Mouse (Mus musculus) midbrain, embryonic 14.5 days (tissue): ENCODE measurements around the gene Bcar3. TPM values are rescaled to one million over a fixed set of nuclear protein-coding genes. Genes with fewer than 3 reads are reported as not detected.
A peak's percentile ranks its signal among the peaks of the same experiment; 100 is the strongest.

Source experiments
- ATAC-seq: fragments of 200-750 bp; cut with Nextera tagmentation; 2 replicates; pipeline ENCODE4 v1.8.0; 2017; ENCODE audit warnings: moderate number of reproducible peaks, moderate library complexity; ENCODE audit not compliant: low FRiP score, low TSS enrichment
- DNase-seq: peaks from one replicate; pipeline ENCODE4 v3.0.0-alpha.2; 2015
- H3K27ac ChIP-seq: fragments of 300-500 bp; sonication (generic); replicated peaks from 2 replicates; pipeline ENCODE4 v1.5.1; 2014; ENCODE audit warnings: mild to moderate bottlenecking, low read depth, low read length, moderate library complexity
- H3K27me3 ChIP-seq: fragments of 300-500 bp; sonication (generic); 2 replicates; pipeline ENCODE4 v1.6.1; 2014; ENCODE audit warnings: low read length, control low read depth, mixed read lengths; ENCODE audit not compliant: control insufficient read depth, insufficient read depth
- H3K36me3 ChIP-seq: fragments of 300-500 bp; sonication (generic); 2 replicates; pipeline ENCODE4 v1.6.1; 2014; ENCODE audit warnings: low read length, control low read depth; ENCODE audit not compliant: control insufficient read depth, insufficient read depth
- H3K4me1 ChIP-seq: fragments of 300-500 bp; sonication (generic); 2 replicates; pipeline ENCODE4 v1.6.1; 2014; ENCODE audit warnings: mild to moderate bottlenecking, antibody characterized with exemption, low read length, control low read depth; ENCODE audit not compliant: control insufficient read depth, insufficient read depth
- H3K4me2 ChIP-seq: fragments of 300-500 bp; sonication (generic); 2 replicates; pipeline ENCODE4 v1.6.1; 2014; ENCODE audit warnings: mild to moderate bottlenecking, low read length, moderate library complexity
- H3K4me3 ChIP-seq: fragments of 300-500 bp; sonication (generic); replicated peaks from 2 replicates; pipeline ENCODE4 v1.5.1; 2014; ENCODE audit warnings: low read depth, low read length
- H3K9ac ChIP-seq: fragments of 300-500 bp; sonication (generic); replicated peaks from 2 replicates; pipeline ENCODE4 v1.6.1; 2014; ENCODE audit warnings: mild to moderate bottlenecking, low read length, moderate library complexity
- H3K9me3 ChIP-seq: fragments of 300-500 bp; sonication (generic); 2 replicates; pipeline ENCODE4 v1.6.1; 2016; ENCODE audit warnings: low read length, control low read depth, mixed read lengths; ENCODE audit not compliant: control insufficient read depth
- WGBS: fragments of 180-500 bp; shearing (Covaris S2); extraction: QIAGEN DNeasy Blood & Tissue Kit; methylation state at CpG from one replicate; pipeline ENCODE4 v1.1.7; 2014; 5-methylcytosine and 5-hydroxymethylcytosine counted together
- microRNA counts: library from miRNA; unstranded; fragments of <30 nt; microRNA quantifications from one replicate; lab custom pipeline; 2016
- microRNA-seq: library from miRNA; unstranded; fragments of <30 nt; microRNA quantifications from one replicate; pipeline ENCODE4, GENCODE M21; 2016
- polyA plus RNA-seq: library from polyadenylated mRNA; unstranded; fragments of >200 nt; fragmentation: Nextera tagmentation; extraction: Ambion mirVana; gene quantifications from 2 replicates; pipeline ENCODE4 v1.2.1, GENCODE M21; 2014

Bcar3 gene
- polyA plus RNA-seq, 1 experiment from 2014 or later = 6.4 TPM

DNA sequence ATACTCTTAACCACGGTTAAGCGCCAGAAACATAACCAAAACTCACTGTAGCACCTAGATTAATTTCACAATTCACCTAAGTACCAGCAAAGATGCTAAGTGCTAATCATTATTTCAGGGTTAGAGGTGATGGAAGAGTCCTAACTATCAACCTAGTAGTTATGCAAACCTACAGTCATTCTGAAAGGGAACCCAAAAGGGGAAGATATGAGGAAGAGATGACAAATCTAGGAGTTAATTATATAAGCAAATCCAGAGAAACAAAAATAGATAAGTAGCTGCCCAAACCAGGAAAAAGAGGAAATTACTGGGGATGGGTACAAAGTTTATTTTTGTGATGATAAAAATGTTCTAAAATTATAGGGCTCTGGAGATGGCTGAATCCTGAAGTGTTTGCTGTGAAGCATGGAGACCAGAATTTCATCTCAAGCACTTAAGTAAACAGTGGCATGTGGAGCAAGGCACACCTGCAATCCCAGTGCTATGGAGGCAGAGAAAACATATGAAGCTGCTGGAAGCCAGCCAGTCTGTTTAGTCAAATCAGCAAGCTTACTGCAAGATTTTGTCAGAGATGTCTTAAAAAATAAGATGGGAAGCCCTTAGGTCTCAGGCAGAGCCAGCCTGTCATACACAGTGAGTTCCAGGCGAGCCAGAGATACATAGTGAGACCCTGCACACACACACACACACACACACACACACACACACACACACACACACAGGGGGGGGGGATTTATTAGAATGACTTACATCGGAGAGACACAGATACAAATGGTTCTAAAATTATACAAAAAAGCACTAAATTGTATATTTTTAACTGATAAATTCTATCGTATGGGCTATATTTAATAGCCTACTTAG, 279.7 kb downstream of the Bcar3 start:
- DNase-seq (peak; percentile 18), ATAC-seq (no peak)
- H3K4me2 ChIP-seq = no peak overlapping the region
- H3K9me3 ChIP-seq = no peaks in the 10 kb centered on the region
- no peak overlapping the region for H3K4me3 ChIP-seq
- H3K4me1 ChIP-seq = peaks cover 5% of the 10 kb centered on the region; the same call in 1 of the 2 replicates
- H3K27me3 ChIP-seq = no peaks in the 10 kb centered on the region
- H3K36me3 ChIP-seq = peaks cover 3% of the 10 kb centered on the region; the same call in 1 of the 2 replicates
- WGBS = 94% methylated on average over 5 of the region's 5 CpGs
- H3K9ac ChIP-seq = no peak overlapping the region
- no peak overlapping the region for H3K27ac ChIP-seq

DNA sequence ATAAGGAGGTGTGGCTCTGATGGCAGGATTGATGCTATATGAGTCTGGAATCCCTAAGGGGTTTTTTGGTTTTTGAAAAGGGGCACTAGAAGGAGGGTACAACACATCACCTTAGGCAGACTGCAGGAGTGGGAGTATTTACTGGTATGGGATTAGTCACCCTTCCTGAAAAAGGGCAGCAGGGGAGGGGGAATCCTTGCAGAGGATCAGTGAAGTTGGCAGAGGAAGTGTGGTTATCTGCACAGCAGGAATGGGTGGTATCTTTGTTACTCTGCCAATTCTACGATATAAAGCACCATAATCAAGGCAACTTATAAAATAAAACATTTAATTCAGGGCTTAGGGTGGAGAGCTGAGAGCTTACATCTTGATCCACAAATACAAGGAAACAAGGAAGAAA, 281.0 kb downstream of the Bcar3 start:
- no peak overlapping the region for H3K4me3 ChIP-seq
- ATAC-seq (no peak), DNase-seq (no peak)
- no peak overlapping the region for H3K9ac ChIP-seq
- 0 out of 2 replicates have a peak, but pooled peaks cover 2% of the 10 kb centered on the region for H3K36me3 ChIP-seq
- H3K4me1 ChIP-seq = peaks cover 5% of the 10 kb centered on the region; the same call in 1 of the 2 replicates
- H3K27ac ChIP-seq = no peak overlapping the region
- no peak overlapping the region for H3K4me2 ChIP-seq
- WGBS = 62% methylated on average over 1 of the region's 1 CpGs
- no peaks in the 10 kb centered on the region for H3K27me3 ChIP-seq
- H3K9me3 ChIP-seq = no peaks in the 10 kb centered on the region

DNA sequence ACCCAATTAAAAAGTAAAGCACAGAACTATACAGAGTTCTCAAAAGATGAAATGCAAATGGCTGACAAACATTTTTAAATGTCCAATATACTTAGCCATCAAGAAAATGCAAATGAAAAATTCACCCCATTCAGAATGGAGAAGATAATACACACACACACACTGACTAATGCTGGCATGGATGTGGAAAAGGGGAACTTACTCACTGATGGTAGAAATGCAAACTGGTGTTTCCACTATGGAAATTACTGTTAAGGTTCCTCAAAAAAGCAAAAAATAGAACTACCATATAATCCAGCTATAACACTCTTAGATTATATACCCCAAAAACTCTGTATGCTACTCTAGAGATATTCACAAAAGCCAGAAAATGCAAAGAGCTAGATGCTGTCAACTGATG, 283.4 kb downstream of the Bcar3 start:
- Histone ChIP-seq H3K4me2 (no peak overlapping the region), H3K27me3 (no peaks in the 10 kb centered on the region), H3K9me3 (no peaks in the 10 kb centered on the region), H3K9ac (no peak overlapping the region), H3K36me3 (no peaks in the 10 kb centered on the region), H3K4me1 (no peaks in the 10 kb centered on the region), H3K4me3 (no peak overlapping the region), H3K27ac (no peak overlapping the region)
- ATAC-seq (no peak), DNase-seq (no peak)

MicroRNAs encoded within 50 kb of the gene (microRNA counts, 519-probe panel; counts per million panel counts)
- microRNA mmu-miR-760 (lab: Ali Mortazavi, UCI) = not detected

Small RNA genes within 50 kb of the gene (microRNA-seq; reads per million reads assigned to microRNA genes)
- 315 reads per million, percentile 67 among the genes with 10 or more reads in this experiment for gene Mir760
- gene Mir7657 = not detected

Other genes starting within 250 kb of the Bcar3 start
- gene Abca4, start 249.7 kb upstream of the Bcar3 start, polyA plus RNA-seq = 1.00 and 1.6 TPM in 2 replicates
- 42.5 and 54.5 TPM in 2 replicates for gene Gclm, start 48.6 kb upstream of the Bcar3 start, polyA plus RNA-seq
- gene Dnttip2, start 19.7 kb upstream of the Bcar3 start, polyA plus RNA-seq = 48.5 and 57.6 TPM in 2 replicates